Mouse (Mus musculus): ENCODE measurements around the gene Flot1.

Gene Flot1

GRCm38 (mm10) chr17:35812307-35812706 lies 10.7 kb upstream of the Flot1 start:
- no peak for DNase-seq

DNA sequence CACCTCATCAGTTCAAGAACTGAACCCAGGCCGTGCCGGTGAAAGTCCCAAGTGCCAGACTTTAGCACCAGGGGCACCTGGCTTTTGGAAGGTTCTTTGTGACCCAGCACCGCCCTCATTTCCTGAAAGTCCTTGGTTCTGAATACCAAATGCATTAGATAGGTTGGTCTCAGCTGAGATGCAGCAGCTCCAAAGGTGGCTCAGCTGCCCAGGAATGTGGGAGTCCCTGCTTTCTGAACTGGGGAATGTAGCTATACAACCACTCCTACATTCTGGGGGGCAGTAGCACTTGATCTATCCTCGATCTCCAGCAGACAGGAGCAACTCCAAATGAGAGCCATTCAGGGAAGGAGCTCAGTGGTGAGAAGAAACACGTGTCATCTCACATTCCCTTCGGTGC lies 10.3 kb upstream of the Flot1 start:
- no peak for DNase-seq

DNA sequence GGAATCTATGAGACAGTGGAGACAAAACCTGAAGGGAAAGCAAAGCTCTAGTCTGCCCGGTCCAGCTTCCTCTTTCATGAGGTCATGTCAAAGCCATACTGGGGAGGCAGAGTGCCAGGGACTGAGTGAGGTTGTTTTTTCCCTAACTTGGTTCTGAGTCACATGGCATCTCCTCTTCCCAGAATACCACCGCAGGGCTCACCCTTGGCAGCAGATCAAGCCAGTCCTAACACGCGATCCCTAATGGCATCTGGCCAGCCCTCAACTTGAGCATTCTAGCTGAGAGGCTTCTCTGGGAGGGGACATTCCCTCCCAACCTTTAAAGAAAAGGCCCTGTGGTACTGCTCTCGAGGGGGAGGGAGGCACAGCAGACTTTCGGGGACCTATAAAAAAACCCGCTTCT lies 9.8 kb upstream of the Flot1 start:
- DNase-seq: peak; percentile 48

DNA sequence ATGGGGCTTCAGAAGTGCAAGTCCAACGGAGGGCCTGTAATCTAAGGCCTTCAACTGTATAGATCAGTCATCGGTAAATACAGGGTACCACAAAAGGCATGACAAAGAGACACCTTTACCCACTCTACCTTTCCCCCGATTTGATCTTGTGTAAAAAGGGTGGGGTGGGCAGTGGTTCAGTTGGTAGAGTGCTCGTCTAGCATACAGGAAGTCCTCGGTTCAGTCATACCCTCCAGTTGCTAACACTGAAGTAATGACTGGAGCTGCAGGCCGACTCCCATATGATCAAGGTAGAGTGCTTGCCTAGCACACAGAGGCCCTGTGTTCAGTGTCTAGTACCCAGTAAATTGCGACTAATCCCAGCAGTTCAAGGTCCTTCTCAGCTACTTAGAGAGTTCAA lies 9.4 kb upstream of the Flot1 start:
- no peak for DNase-seq

DNA sequence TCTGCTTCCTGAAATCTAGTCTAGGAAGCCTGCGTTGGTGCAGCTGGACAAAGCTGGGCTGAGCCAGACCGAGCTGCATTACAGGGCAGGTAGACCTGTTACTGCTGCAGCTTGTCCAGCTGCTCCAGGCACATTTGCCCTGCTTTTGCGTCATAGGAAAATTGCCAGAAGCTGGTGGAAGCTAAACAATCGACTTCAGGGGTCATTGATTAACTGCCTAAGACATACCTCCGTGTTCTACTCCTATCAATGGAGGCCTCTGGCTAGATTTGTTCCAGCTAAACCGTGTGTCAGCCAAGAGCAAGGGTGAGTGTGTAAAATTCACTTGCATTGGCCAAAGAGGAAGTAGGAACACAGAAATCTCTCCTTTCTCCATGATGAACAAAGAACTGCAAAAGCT lies 8.4 kb upstream of the Flot1 start:
- no peak for DNase-seq

DNA sequence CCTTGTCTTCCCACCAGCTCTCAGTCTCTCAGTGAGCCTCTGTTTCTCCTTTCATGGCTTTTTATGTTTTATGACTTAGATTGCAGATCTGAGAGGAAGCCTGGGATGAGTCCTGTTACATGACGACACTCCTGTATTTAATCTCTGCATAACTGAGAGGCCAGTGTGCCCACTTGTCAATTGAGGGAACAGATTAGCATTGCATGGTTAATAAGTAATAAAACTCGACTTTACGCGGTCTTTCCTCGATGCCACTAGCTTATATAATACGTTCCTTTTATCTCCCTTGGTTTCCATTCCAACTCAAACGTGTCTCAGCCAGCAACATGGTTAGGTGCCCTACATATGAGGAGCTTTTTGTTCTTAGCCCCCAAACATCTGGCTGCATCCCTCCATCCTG lies 7.2 kb upstream of the Flot1 start:
- DNase-seq: no peak

DNA sequence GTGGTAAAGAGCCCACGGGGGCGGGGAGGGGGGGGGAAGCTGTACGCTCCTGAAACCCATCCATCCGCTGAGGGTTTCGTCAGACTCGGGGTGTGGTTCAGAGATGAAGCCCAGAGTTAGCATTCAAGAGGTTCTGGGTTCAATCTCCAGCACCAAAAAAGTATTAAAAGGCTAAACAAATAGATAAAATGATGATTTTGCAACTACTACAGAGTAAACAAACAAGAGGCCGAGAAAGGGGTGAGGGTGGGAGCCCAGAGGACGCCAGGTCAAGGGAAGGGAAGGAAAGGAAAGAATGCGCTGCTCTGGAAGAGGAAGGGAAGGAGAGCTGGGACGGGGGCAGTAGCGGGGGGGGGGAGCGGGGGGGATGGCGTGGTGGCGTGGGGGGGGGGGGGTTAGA lies 6.3 kb upstream of the Flot1 start:
- no peak for DNase-seq

GRCm38 (mm10) chr17:35817226-35817625 lies 5.8 kb upstream of the Flot1 start:
- DNase-seq: no peak

DNA sequence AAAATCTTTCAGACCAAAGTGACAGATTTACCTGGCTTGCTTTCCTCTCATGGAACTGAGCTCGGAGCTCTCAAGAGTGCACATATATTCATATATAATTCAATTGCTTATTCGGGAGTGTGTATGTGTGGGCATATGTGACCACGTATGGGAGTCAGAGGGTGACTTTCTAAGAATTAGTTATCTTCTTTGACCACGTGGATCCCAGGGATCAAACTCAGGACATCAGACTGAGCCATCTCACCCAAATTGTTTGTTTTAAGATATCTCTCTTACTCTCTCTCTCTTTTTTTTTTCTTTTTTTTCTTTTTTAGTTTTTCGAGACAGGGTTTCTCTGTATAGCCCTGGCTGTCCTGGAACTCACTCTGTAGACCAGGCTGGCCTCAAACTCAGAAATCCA lies 2.9 kb upstream of the Flot1 start:
- no peak for DNase-seq

DNA sequence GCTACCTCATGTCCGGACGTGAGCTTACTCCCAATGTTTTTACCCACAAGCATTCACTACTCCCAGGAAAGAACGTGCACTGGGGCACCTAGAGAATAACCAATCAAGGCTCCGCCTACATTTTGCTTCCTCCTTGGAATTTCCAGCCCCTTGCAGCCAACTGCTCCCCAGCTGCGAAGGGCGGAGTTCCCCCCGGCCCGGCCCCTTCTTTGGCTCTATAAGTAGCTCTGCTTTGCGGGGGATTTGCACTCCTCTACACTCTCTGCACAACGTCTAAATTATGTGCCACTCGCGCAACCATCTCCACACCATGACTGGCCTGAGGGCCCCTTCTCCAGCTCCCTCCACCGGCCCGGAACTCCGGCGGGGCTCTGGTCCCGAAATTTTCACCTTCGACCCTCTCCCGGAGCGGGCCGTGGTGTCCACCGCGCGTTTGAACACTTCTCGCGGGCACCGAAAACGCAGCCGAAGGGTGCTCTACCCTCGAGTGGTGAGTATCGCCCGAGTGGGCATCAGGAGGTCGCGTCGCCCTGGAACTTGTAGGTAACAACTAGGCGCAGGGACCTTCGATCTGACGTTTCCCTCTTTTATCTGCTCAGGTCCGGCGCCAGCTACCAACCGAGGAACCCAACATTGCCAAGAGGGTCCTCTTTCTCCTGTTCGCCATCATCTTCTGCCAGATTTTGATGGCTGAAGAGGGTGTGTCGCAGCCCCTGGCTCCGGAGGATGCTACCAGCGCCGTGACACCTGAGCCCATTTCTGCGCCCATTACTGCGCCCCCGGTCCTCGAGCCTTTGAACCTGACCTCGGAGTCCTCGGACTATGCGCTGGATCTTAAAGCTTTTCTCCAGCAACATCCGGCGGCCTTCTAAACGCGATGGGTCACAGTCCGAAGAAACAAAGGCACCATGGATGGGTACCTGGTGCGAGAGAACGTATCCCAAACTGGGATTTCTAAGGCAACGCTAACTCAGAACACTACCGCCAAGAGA lies 1.3 kb upstream of the Flot1 start, which contains the start of gene Ier3:
Gene Ier3 (plus strand): TSS at position 246 of the 992 bp plus-strand sequence.
- DNase-seq: peak; percentile 87

- DNase-seq: no peak
Observed at GRCm38 (mm10) chr17:35822564-35822963, 466 bp upstream of the Flot1 start.

DNA sequence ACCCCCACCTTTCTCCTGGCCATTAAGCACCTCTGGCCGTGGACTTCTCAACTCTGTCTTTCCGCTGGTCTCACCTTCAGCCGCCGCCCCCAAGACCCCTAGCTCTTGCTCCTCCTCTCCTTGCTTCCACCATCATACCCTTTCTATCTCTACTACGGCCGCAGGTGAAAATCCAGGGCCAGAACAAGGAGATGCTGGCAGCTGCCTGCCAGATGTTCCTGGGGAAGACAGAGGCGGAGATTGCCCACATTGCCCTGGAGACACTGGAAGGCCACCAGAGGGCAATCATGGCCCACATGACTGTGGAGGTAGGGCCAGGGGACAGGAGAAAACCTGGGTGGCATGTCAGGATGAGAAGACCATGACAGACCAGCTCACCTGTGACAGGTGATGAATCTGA lies 1.4 kb downstream of the Flot1 start:
- DNase-seq: peak; percentile 63

DNA sequence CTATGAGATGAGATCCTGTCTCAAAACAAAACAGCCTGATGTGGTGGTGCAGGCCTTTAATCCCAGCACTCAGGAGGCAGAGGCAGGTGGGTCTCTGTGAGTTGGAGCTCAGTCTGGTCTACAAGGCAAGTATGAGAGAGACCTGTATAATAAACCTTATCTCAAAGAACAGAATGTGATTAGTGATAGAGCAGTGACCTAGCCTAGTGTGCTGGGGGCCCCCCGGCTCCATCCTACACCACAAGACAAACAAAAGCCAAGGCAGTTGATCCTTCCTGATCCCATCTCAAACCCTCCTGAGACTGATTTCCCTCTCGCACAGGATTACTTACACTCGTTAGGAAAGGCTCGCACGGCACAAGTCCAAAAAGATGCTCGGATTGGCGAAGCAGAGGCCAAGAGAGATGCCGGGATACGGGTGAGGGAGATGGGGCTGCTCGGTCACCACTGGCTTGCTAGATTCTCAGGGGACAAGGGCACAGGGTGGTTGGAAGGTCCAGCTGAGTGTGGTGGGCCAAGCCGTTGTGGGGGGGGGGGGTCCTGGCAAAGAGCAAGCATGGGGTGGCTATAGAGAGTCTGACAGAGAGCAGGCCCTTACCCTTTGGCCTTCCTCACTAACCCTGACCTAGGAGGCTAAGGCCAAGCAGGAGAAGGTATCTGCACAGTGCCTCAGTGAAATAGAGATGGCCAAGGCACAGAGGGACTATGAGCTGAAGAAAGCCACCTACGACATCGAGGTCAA lies 2.2 kb downstream of the Flot1 start:
- no peak for DNase-seq

- peak; percentile 90 for DNase-seq
Observed at GRCm38 (mm10) chr17:35829737-35830136, 6.7 kb downstream of the Flot1 start.

- DNase-seq: no peak
Observed at GRCm38 (mm10) chr17:35832400-35833238, 9.6 kb downstream of the Flot1 start.

GRCm38 (mm10) chr17:35833239-35833751 lies 10.3 kb downstream of the Flot1 start:
- no peak for DNase-seq

GRCm38 (mm10) chr17:35833894-35834293 lies 10.9 kb downstream of the Flot1 start:
- no peak for DNase-seq

DNA sequence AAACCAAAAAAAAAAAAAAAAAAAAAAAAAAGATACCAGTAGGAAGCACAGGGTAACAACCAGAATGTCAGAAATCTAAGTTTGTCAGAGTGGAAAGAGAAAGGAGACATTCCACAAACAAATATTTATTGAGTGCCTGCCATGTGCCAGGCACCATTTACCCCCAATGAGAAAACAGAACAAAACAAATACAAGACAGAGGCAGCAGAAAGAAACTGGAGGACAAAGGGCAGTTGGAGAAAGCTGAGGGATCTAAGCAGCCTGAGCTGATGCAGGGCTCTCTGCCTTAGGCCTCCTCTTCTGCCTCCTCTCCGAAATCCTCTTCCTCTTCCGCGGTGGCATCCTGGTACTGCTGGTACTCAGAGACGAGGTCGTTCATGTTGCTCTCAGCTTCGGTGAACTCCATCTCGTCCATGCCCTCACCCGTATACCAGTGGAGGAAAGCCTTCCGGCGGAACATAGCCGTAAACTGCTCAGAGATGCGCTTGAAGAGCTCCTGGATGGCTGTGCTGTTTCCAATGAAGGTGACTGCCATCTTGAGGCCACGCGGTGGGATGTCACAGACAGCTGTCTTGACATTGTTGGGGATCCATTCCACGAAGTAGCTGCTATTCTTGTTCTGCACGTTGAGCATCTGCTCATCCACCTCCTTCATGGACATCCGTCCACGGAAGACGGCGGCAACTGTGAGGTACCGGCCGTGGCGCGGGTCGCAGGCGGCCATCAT lies 11.8 kb downstream of the Flot1 start:
- no peak for DNase-seq

GRCm38 (mm10) chr17:35835424-35836140 lies 12.6 kb downstream of the Flot1 start:
- DNase-seq: no peak

- DNase-seq: peak; percentile 81
Observed at GRCm38 (mm10) chr17:35836178-35836965, 13.3 kb downstream of the Flot1 start.
